Mouse (Mus musculus) bone marrow macrophage, adult 2 months (primary cell): ENCODE results near the gene Fam184b. TPM values are rescaled to one million over a fixed set of nuclear protein-coding genes. Genes with fewer than 3 reads are reported as not detected.

Experiments used
- H3K27ac ChIP-seq: 2 replicates; pipeline ENCODE4 v1.5.1; 2012; ENCODE audit warnings: low read depth, low read length; ENCODE audit not compliant: insufficient read depth
- H3K4me1 ChIP-seq: 2 replicates; pipeline ENCODE4 v1.6.1; 2012; ENCODE audit warnings: low read length; ENCODE audit not compliant: control insufficient read depth, insufficient read depth
- H3K4me3 ChIP-seq: 2 replicates; pipeline ENCODE4 v1.5.1; 2012; ENCODE audit warnings: mild to moderate bottlenecking, low read length, moderate library complexity; ENCODE audit not compliant: insufficient read depth
- CTCF ChIP-seq: IDR thresholded peaks from 2 replicates; pipeline ENCODE4 v1.5.1; 2012; ENCODE audit warnings: low read depth, mild to moderate bottlenecking, low read length, moderate library complexity
- POLR2A ChIP-seq: IDR thresholded peaks from 2 replicates; pipeline ENCODE4 v1.6.1; 2012; ENCODE audit warnings: mild to moderate bottlenecking, low read depth, low read length, borderline replicate concordance
- polyA plus RNA-seq: library from polyadenylated mRNA; stranded (reverse); fragments of >200 nt; gene quantifications from 2 replicates; pipeline ENCODE4 v1.2.4, GENCODE M21; 2012; ENCODE audit not compliant: missing spikeins, insufficient read depth, insufficient read length

Gene Fam184b
- polyA plus RNA-seq, 1 experiment = not detected

DNA sequence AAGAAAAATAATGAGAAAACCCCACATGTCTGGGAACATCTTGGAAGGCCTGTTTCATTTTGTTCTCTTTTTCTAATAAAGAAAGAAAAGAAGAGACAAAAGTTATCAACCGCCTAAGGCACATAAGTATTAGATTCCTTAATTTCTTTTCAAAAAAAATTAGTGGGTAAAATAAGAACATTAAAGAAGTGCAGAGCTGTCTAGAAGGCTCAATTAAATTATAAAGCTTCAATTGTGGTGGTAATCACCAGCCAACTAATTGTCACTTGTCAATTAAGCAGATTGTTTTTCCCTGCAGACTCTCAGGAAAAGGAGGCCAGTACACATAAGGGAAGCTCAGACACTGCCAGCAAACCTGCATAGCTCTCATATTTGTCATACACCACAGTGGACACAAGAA is 73.6 kb downstream of the Fam184b start:
- TF ChIP-seq POLR2A (no peak), CTCF (no peak)
- H3K4me3 ChIP-seq = no peak overlapping the region
- no peaks in the 10 kb centered on the region for H3K4me1 ChIP-seq
- H3K27ac ChIP-seq = no peak overlapping the region

DNA sequence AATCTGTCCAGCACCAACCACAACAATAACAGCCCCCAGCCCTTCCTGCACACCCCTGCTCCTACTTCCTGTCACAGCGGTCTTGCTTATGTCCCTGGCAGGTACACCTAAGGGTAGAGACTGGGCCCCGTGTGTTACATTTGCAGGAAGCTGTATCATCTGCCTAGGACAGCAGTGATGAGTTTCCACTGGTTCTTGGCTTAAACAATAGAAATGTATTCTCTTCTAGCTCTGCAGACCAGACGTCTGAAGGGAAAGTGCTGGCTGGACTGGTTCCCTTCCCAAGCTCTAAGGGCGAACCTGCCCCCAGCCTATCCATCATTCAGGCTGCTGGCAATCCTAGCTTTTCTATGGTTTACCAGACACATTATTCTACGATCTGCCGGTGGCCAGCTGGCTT is 75.4 kb downstream of the Fam184b start:
- no peaks in the 10 kb centered on the region for H3K4me1 ChIP-seq
- no peak overlapping the region for H3K4me3 ChIP-seq
- no peak for TF ChIP-seq CTCF
- TF ChIP-seq POLR2A = no peak
- no peak overlapping the region for H3K27ac ChIP-seq

DNA sequence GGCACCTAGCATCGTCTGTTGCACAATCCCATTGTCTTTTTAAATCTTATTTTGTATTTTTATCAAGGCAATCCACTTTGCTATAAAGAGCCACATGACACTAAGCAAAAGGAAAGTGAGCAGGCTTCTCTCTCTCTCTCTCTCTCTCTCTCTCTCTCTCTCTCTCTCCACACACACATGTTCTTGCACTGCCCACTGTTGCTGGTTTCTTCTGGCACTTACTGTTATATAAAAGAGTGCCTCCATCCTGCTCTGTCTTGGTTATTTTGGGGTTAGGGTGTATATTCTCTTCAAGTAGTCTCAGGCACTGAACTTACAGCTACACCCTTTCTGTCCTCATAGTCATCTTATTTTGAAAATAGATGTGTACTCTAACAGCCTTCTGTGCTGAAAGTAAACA is 89.8 kb downstream of the Fam184b start:
- Histone ChIP-seq H3K4me3 (no peak overlapping the region), H3K27ac (no peak overlapping the region), H3K4me1 (no peaks in the 10 kb centered on the region)
- no peak for TF ChIP-seq CTCF
- TF ChIP-seq POLR2A = no peak

DNA sequence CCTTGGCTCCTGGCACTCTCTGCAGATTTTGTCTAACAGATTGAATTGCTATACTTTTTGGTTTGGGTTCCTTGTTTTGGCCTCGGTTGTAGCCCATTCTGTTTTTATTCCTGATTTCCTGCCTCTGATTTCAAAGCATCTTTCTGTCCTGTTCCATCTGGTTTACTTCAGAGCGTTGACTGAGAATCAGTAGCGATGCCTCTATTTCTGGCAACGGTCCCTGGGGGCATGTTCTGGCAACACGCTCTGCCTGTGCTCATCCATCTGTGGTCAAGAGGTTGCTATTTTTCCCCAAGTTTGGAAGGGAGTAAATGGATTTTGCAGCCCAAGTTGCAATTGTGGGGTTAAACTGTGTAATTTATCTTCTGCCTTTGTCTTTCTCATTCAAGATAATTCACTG is 96.0 kb downstream of the Fam184b start:
- Histone ChIP-seq H3K4me1 (no peaks in the 10 kb centered on the region), H3K4me3 (no peak overlapping the region), H3K27ac (no peak overlapping the region)
- TF ChIP-seq CTCF = no peak
- no peak for TF ChIP-seq POLR2A

DNA sequence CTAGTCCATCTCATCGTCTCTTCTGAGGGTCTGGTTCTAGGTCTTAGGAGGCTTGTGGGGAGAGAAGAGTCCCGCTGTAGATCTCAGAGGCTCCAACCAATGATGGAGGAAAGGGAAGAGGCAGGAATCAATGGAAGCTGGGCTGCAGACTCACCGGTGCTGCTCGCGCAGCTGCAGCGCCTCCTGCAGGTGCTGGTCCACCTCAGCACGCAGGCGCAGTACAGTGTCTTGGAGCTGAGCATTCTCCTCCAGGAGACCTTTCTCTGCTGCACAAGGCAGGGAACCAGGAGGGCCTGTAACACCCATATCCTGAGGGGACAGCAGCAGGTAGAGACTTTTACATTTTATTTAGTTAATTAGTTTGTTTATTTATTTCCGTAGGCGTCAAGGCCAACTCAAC is 99.9 kb downstream of the Fam184b start:
- Histone ChIP-seq H3K27ac (no peak overlapping the region), H3K4me3 (no peak overlapping the region), H3K4me1 (0 out of 2 replicates have a peak, but pooled peaks cover 2% of the 10 kb centered on the region)
- no peak for TF ChIP-seq POLR2A
- TF ChIP-seq CTCF = no peak

DNA sequence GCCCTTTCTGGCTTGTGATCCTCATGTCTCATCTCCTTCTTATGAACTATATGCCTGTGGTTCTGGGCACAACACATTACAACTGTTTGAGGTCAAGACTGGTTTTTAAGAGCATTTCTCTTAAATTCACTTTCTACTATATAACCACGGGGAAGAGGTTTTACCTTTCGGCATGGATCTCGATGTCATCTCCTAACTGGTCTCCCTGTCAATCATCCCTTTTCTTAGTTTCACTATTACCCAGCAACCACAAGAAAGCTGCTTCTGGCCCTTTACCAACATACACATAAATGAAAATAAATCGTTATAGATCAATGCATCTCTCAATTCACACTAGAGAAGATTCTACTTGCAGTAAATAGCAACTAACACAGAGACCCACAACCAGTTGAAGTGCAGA is 104.2 kb downstream of the Fam184b start:
- Histone ChIP-seq H3K27ac (no peak overlapping the region), H3K4me3 (no peak overlapping the region), H3K4me1 (0 out of 2 replicates have a peak, but pooled peaks cover 2% of the 10 kb centered on the region)
- TF ChIP-seq CTCF (no peak), POLR2A (no peak)

DNA sequence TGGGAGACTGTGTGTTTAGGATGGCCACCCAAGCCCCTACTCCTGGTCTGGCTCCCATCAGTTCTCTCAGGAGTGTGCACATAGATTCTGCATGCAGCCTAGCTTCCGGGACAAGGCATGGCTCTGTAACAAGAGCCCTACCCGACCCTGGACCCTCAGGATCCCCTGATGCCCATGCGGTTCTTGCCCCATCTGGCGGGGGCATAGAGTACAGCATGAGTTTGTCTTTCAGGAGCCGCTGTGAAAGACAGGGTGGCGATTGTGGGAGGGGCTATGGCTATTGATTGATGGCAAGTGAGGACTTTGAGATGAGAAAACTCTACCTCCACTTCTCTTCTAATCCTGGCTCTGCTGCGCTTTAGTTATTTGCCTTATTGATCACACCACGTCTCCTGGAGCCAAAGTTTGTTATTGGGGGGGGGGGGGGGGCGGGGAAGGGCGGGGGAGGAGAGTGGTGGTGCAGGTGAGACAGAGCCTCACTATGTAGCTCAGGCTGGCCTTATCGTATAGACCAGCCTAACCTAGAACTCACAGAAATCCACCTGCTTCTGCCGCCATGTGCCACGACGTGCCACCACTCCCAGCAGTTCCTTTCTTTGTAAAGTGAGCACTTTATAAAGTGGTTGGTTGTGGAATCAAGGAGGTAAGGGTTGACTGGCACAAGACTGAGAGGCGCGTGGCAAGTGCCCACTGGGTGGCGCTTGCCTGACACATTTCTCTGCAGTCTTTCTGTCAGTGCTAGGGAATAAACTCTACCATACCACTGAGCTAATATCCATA is 104.9 kb downstream of the Fam184b start:
- TF ChIP-seq CTCF (peak; percentile 61), POLR2A (no peak)
- Histone ChIP-seq H3K4me1 (0 out of 2 replicates have a peak, but pooled peaks cover 2% of the 10 kb centered on the region), H3K27ac (no peak overlapping the region), H3K4me3 (no peak overlapping the region)

DNA sequence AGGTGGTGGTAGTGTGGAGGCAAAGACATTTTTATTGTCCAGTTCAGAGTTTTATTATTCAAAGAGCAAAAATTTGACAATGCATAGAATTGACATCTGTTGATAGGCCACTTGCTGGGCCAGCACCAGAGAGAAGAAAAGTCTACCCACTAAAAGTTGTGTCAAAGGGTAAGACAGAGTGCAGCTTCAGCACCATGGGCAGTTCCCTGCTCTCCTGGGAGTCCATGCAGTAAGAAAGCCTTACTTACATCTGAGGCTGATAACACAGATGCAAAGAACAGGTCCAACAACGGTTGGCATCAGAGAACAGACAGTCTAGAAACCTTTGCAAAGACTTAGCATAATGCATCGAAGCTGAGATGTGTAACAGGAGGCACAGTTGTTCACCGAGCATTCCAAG is 109.7 kb downstream of the Fam184b start:
- Histone ChIP-seq H3K4me3 (no peak overlapping the region), H3K4me1 (peaks cover 20% of the 10 kb centered on the region), H3K27ac (no peak overlapping the region)
- TF ChIP-seq CTCF = no peak
- no peak for TF ChIP-seq POLR2A

DNA sequence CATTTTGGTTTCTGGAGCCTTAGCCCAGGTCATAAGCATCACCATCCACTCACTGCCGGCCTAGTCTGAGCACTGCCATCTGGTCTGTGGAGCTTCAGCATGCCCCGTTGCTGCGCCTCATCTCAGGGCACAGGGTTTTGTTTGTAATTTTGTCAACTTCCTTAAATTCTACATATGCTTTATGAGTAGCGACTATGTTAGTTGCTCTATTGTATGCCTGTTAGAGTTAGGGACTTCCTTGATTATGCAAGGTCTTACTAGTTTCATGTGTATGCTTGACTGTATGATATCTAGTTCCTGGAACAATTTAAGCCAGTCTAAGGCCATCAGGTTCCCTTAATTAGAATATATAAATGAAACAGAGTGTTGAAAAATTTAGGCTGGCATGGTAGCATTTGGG is 113.1 kb downstream of the Fam184b start:
- Histone ChIP-seq H3K4me1 (peaks cover 31% of the 10 kb centered on the region), H3K27ac (peak overlapping the region; percentile 33), H3K4me3 (no peak overlapping the region)
- no peak for TF ChIP-seq POLR2A
- TF ChIP-seq CTCF = no peak

DNA sequence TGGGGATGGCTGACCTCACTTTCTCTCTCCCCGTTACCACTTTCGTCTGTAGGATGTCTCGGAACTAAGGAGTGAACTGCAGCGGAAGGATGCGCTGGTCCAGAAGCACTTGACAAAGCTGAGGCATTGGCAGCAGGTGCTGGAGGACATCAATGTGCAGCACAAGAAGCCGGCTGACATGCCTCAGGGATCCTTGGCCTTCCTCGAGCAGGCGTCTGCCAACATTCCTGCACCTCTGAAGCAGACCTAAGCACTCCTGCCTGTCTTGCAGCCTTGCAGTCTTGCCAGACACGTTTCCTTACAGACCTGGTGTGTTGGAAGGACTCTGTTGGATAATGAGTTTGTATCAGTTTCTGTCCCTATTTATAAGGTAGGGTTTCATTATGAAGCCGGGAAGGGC is 114.3 kb downstream of the Fam184b start:
- Histone ChIP-seq H3K4me3 (no peak overlapping the region), H3K4me1 (peaks cover 31% of the 10 kb centered on the region), H3K27ac (no peak overlapping the region)
- no peak for TF ChIP-seq CTCF
- TF ChIP-seq POLR2A = no peak

DNA sequence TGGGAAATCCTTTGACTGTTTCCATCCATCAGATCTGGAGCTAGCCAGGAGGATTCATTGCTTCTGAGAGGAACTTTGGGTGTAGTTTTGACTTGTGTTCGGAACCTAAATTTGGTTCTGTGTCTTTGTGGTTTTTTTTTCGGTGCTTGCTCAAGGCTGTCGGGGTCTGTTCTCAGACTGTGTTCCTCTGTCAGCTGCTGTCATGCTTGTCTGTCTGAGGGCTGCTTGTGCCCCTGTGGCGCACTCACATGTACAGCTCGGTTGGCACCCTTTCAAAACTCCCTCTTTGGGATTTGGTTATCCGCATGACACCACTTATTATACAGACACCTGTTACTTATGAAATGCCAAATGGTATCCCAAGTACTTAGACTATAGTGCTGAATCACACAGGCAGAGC is 117.8 kb downstream of the Fam184b start:
- Histone ChIP-seq H3K27ac (no peak overlapping the region), H3K4me3 (peak overlapping the region; percentile 87), H3K4me1 (peaks cover 27% of the 10 kb centered on the region)
- TF ChIP-seq CTCF (no peak), POLR2A (no peak)
